Mouse (Mus musculus) kidney, adult 8-10 months (tissue): ENCODE data around the gene Lfng.
A peak's percentile ranks its signal among the peaks of the same experiment; 100 is the strongest.

ENCODE experiments used
- DNase-seq, 2 experiments: peaks; one replicate each; pipeline ENCODE4 v3.0.0; 2022

The Lfng gene

DNA sequence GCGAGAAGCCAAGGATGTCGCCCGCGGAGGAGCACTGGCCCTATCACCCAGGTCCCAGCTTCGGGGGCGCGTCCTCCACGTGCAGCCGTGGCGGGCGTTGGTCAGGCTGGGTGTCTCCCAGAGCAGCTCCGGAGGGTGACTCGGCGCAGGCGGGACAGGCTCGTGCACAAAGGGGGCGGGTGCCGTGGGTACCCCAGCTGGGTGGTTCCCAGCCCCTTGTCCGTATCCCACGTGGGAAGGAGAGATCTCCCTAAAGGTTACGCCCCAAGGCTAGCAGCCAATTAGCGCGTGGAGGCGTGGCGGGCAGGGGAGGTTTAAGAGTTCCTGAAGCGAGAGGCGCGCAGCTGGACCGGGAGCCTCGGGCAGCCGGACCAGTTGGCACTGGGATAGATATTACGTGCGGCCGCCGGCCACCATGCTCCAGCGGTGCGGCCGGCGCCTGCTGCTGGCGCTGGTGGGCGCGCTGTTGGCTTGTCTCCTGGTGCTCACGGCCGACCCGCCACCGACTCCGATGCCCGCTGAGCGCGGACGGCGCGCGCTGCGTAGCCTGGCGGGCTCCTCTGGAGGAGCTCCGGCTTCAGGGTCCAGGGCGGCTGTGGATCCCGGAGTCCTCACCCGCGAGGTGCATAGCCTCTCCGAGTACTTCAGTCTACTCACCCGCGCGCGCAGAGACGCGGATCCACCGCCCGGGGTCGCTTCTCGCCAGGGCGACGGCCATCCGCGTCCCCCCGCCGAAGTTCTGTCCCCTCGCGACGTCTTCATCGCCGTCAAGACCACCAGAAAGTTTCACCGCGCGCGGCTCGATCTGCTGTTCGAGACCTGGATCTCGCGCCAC is at the start of gene Lfng:
TSS of gene Lfng (plus strand) at position 320 of the 835 bp plus-strand sequence.
- DNase-seq, result peak; percentile 90 to 93

DNA sequence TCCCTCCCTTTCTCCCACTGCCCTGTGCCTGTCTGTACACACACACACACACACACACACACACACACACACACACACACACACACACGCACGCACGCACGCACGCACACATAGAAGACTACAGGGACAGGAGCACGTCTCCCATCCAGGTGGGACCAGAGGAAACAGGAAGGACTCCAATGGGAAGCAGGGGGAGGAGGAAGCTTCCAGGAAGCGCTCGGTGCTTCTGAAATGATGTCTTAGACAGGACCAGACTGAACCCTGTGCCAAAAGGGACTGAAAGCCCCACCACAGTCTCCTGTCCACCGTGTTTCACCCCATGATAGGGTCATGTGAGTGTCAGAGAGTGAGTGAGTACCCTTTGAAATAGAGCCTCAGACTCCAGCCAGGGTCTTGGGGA is 44.5 kb upstream of the Lfng start:
- DNase-seq, result no peak

DNA sequence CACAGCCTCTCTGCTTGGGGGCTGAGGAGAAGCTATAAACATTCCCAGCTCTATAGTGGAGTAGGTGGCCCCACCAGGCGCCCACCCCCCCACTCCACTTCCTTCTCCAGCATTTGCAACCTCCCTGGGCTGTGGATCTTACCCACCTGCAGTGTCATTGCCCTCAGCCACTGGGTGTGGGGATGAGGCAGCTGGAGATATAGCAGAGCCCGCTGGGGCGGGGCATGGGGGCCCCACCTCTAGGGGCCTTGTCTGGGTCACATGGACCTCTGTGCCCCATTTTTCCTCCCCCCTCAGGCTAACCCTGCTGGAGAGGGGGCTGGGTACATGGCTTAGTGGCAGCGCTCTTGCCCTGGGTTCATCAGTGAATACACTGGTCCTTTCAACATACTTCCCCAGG is 42.2 kb upstream of the Lfng start, which contains the start of gene Grifin:
TSS of gene Grifin (minus strand) at position 176 of the 400 bp plus-strand sequence.
- DNase-seq, result no peak

GRCm38 (mm10) chr5:140565451-140565850 is 41.7 kb upstream of the Lfng start:
- DNase-seq, result no peak

- peak in 1 of 2 experiments; percentile 26 for DNase-seq
Observed at GRCm38 (mm10) chr5:140565856-140566255, 41.3 kb upstream of the Lfng start.

DNA sequence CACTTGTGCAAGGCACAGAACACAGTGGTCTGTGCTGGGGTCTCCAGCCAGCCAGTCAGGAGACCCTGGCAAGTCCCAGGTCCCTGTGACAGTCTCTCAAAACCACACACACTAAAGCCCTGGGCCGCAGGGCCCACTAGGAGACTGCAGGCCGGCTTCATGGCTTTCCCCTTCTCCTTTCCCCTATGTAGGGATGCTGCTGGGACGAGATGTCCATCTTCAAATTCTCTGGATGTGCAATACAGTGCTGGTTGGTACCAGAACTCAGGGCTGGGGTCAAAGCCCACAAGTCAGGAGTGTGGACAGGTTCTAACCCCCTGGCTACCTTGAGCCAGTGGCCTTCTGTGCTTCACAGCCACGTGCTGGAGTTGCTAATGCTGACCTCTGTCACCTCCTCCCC is 40.8 kb upstream of the Lfng start:
- no peak for DNase-seq

- DNase-seq, result peak; percentile 47 to 58
Observed at GRCm38 (mm10) chr5:140567321-140567720, 39.8 kb upstream of the Lfng start.

- no peak for DNase-seq
Observed at GRCm38 (mm10) chr5:140567751-140568150, 39.4 kb upstream of the Lfng start.

- peak in 1 of 2 experiments; percentile 64 for DNase-seq
Observed at GRCm38 (mm10) chr5:140568321-140568970, 38.7 kb upstream of the Lfng start.

- DNase-seq, result no peak
Observed at GRCm38 (mm10) chr5:140569032-140569595, 38.0 kb upstream of the Lfng start.

GRCm38 (mm10) chr5:140570223-140570870 is 36.8 kb upstream of the Lfng start:
- DNase-seq, result no peak

DNA sequence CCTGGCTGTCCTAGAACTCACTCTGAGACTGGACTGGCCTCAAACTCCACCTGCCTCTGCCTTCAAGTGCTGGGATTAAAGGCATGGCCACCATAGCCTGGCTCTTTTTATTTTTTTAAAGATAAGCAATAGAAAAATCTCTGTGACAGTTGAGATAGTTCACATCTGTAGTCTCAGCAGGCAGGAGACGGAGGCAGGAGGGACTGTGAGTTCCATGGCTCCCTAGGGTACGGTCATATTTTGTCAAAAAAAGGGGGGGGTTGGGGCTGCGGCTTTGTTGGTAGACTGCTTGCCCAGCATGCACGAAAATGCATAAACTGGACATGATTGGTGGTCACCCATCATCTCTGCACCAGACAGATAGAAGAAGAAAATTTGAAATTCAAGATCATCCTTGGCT is 35.9 kb upstream of the Lfng start:
- DNase-seq, result no peak

DNA sequence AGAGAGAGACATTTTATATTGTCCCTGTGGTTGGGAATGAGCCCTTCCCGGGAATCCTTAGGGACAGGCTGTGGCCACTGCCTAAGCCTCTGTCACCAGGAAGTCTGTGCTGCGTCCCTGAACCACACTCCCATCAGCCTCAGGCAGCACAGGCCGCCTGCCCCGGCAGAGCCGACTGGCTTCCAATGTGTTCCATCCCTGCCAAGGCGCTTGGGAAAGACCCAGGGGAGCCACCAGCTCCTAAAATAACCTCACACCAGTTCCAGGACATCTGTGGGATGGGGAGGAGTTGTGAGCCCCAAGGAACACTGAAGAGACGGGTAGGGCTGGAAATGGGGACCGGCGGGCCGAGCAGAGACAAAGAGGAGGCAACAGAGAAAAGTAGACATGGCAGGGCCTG is 35.4 kb upstream of the Lfng start:
- DNase-seq, result peak; percentile 38 to 47

DNA sequence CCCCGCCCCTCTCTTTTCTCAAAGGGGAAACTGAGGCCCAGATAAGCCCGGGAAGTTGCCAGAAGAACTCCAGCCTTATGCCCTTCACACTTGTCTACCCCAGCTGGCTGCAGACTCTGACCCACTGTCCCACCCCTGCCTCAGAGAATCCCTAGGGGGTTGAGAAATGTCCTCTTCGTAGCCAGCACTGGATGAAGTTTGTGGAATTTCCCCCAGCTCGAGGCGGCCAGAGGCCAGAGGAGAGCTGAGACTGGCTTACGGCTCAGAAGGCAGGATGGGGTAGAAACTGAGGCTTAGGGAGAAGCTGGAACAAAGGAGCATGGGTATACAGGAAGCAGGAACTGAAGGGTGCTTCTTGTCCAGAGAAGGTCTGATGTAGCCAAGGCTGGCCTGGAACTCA is 34.5 kb upstream of the Lfng start:
- DNase-seq, result peak; percentile 34 to 46

DNA sequence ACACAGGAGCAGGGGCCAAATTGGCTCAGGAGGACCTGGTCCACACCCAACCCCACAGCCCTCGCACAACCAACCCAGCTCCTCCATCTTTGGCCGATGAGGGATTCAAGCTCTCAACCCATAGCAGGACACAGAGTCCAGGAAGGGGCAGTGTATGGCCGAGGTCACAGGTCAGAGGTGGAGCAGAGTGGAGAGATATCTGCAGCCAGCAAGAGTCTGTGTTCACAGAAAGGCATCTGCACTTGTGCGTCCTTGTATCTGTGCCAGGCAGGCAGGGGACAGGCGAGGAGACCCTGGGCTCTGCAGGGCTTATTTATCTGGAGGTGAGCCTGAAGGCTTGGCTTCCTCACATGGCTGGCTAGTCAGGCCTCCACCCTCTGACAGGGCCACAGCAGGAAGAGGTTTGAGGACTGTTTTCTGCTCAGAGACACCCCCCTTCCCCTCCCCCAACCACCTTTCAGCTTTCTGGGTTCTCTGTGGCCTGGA is 31.7 kb upstream of the Lfng start:
- DNase-seq, result peak in 1 of 2 experiments; percentile 30

- DNase-seq, result no peak
Observed at GRCm38 (mm10) chr5:140579221-140579620, 27.9 kb upstream of the Lfng start.

DNA sequence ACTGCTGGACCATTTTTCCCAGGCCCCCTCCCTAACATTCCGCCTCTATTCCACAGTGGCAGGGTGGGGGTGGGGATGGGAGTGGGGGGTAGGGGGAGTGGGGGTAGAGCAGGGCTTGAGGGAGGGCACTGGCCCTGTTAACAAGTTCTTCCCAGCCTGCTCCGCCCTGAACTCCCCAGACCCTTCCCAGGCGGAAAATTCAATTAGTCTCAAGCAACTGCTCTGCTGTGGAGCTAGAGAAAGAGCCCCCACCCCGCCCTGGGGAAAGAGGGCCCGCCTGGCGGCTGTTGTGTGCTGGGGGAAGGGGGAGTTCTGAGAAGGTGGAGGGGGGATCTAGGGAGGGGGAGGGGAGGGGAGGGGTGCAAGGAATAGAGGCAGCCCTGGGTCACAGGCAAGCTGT is 27.3 kb upstream of the Lfng start:
- no peak for DNase-seq

GRCm38 (mm10) chr5:140581569-140581968 is 25.6 kb upstream of the Lfng start:
- DNase-seq, result no peak

- DNase-seq, result no peak
Observed at GRCm38 (mm10) chr5:140582995-140583731, 24.0 kb upstream of the Lfng start.

DNA sequence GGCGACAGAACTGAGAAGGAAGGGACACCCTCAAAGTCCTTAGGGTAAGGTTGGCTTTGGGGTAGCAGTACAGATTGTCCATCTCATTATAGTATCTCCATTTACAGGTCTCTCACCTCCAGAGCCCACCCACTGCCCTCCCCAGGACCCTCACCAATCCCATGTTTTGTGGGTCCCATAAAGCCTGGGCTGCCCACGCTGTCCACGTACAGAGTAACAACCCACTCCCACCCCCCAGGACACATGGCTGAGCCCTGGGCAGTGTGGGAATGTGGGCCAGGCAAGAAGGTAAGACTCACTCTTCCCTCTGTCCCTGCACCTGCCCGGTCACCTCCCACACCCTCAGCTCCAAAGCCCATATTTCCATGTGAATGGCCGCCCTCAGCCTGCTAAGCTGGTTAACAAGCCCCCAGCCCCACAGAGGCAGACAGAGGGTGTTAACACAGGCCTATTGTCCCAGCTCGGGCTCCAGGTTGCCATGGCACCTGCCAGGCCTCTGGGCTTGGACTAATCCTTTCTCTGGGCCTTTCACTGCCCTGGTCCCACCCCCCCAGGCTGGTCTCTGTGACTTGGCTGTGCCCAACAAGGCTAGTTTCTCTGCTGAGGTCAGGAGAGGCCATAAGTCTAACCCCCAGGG is 23.3 kb upstream of the Lfng start:
- DNase-seq, result no peak

DNA sequence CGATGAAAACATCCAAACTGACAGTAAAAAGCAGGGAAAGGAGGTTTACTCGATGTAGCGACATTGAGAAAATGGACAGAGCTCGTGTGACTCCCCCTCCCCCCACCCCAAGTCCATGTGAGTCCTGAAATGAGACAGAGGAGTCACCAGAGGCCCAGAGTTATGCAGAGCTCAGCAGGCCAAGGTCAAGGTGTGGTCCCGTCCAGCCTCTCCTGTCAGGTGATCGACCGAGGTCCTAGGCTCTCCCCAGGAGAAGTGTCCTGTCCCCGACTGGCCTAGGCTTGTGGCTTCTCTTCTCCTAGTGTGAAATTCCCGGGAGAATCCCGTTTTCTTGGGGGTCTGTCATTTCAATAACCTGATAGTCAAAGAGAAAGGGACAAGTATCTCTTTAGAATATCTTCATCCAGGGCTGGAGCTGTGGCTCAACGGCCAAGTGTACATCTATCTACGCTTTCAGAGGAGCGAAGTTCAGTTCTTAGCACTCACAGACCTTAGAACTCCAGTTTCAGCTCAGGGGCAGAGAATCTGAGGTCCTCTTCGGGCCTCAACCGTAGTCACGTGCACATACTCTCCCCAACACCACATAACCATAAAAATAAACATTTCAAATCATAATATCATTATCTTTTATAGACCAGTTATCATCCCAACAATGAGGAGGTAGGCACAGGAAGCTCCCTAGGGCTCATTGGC is 17.9 kb upstream of the Lfng start:
- no peak for DNase-seq
